In genomic region chr7:89879686-89880085, GRCm38 (mm10) we compare ENCODE assay signal across 16 mouse cellular contexts. TPM values are rescaled to one million over a fixed set of nuclear protein-coding genes. Genes with fewer than 3 reads are reported as not detected.
"Had no signal": no experiment of that assay in that cellular context is flagged by ENCODE, and none has a peak within 500 bp of the region (broad histone marks: within the 10 kb centered on the region; RNA-seq: fewer than 3 reads in every experiment).

No protein-coding gene starts in this region.

- H3K4me1 ChIP-seq: midbrain, embryonic 10.5 days; neural tube, embryonic 15.5 days had no signal

- H3K27ac ChIP-seq: kidney, postnatal 0 days; limb, embryonic 13.5 days; liver, embryonic 14.5 days; midbrain, embryonic 10.5 days; neural tube, embryonic 15.5 days had no signal

- H3K4me3 ChIP-seq: limb, embryonic 13.5 days; midbrain, embryonic 10.5 days; myocyte; neural tube, embryonic 15.5 days had no signal

- H3K36me3 ChIP-seq: limb, embryonic 13.5 days; midbrain, embryonic 10.5 days; neural tube, embryonic 15.5 days had no signal

- H3K27me3 ChIP-seq: limb, embryonic 13.5 days; neural tube, embryonic 15.5 days had no signal

- H3K9me3 ChIP-seq: limb, embryonic 13.5 days; midbrain, embryonic 10.5 days; neural tube, embryonic 15.5 days had no signal

- DNase-seq: left cerebral cortex, postnatal 4 days; lung, adult 18-20 months; lung, postnatal 4 days; midbrain, embryonic 14.5 days; right cerebral cortex, adult 18-20 months; right cerebral cortex, postnatal 4 days; thymus, postnatal 36 days had no signal

RNA-seq across cellular contexts. Expression of gene Ccdc81, which starts 23.7 kb away (rescaled TPM):
- total RNA-seq: liver, adult 2 months had no signal
- polyA plus RNA-seq: large intestine, adult 2 months; liver, adult 2 months; liver, embryonic 14.5 days; myocyte; neural tube, embryonic 11.5 days had no signal
